Mouse (Mus musculus): ENCODE data around the gene Plekhj1. TPM values are rescaled to one million over a fixed set of nuclear protein-coding genes. Genes with fewer than 3 reads are reported as not detected.
"Not testable (repeated sequence)": the region's sequence is repeated elsewhere in the genome, so short reads cannot be mapped to it uniquely, and the experiment has no call there.

Plekhj1 gene
- polyA plus RNA-seq, 1 experiment from 2014 or later: 141 TPM

- Histone ChIP-seq H3K27me3 (ENCODE audit: control insufficient read depth, insufficient read depth, low read length) (no peaks in the 10 kb centered on the region), H3K27ac (replicated peaks; ENCODE audit: low read depth, low read length) (no peak overlapping the region), H3K9me3 (ENCODE audit: control insufficient read depth, low read length) (no peaks in the 10 kb centered on the region), H3K4me2 (ENCODE audit: low read depth, severe bottlenecking) (no peak overlapping the region), H3K36me3 (ENCODE audit: control insufficient read depth, insufficient read depth, low read length) (no peaks in the 10 kb centered on the region), H3K4me1 (ENCODE audit: control insufficient read depth, insufficient read depth, low read length) (peaks cover 2% of the 10 kb centered on the region), H3K4me3 (ENCODE audit: low read depth, low read length) (no peak overlapping the region), H3K9ac (ENCODE audit: low read length) (no peak overlapping the region)
- no peak for ATAC-seq (ENCODE audit: insufficient number of reproducible peaks, low FRiP score, low TSS enrichment, low read depth)
- 90% methylated on average over 5 of the region's 5 CpGs for WGBS
- DNase-seq (ENCODE audit: low spot score): no peak
These were observed 24.1 kb upstream of the Plekhj1 start for GRCm38 (mm10) chr10:80822528-80822927.

GRCm38 (mm10) chr10:80821991-80822390 is 23.6 kb upstream of the Plekhj1 start:
- Histone ChIP-seq H3K27ac (replicated peaks; ENCODE audit: low read depth, low read length) (no peak overlapping the region), H3K4me3 (ENCODE audit: low read depth, low read length) (no peak overlapping the region), H3K9me3 (ENCODE audit: control insufficient read depth, low read length) (no peaks in the 10 kb centered on the region), H3K4me2 (ENCODE audit: low read depth, severe bottlenecking) (no peak overlapping the region), H3K27me3 (ENCODE audit: control insufficient read depth, insufficient read depth, low read length) (no peaks in the 10 kb centered on the region), H3K9ac (ENCODE audit: low read length) (no peak overlapping the region), H3K36me3 (ENCODE audit: control insufficient read depth, insufficient read depth, low read length) (no peaks in the 10 kb centered on the region), H3K4me1 (ENCODE audit: control insufficient read depth, insufficient read depth, low read length) (no peaks in the 10 kb centered on the region)
- WGBS: 44% methylated on average over 2 of the region's 2 CpGs
- ATAC-seq (ENCODE audit: insufficient number of reproducible peaks, low FRiP score, low TSS enrichment, low read depth) (no peak), DNase-seq (ENCODE audit: low spot score) (no peak)

GRCm38 (mm10) chr10:80819406-80819805 is 21.0 kb upstream of the Plekhj1 start:
- Histone ChIP-seq H3K9ac (ENCODE audit: low read length) (no peak overlapping the region), H3K4me1 (ENCODE audit: control insufficient read depth, insufficient read depth, low read length) (no peaks in the 10 kb centered on the region), H3K4me3 (ENCODE audit: low read depth, low read length) (no peak overlapping the region), H3K27ac (replicated peaks; ENCODE audit: low read depth, low read length) (no peak overlapping the region), H3K9me3 (ENCODE audit: control insufficient read depth, low read length) (no peaks in the 10 kb centered on the region), H3K4me2 (ENCODE audit: low read depth, severe bottlenecking) (no peak overlapping the region), H3K36me3 (ENCODE audit: control insufficient read depth, insufficient read depth, low read length) (no peaks in the 10 kb centered on the region), H3K27me3 (ENCODE audit: control insufficient read depth, insufficient read depth, low read length) (no peaks in the 10 kb centered on the region)
- ATAC-seq (ENCODE audit: insufficient number of reproducible peaks, low FRiP score, low TSS enrichment, low read depth): no peak
- WGBS: 56% methylated on average over 3 of the region's 3 CpGs
- no peak for DNase-seq (ENCODE audit: low spot score)

GRCm38 (mm10) chr10:80818599-80819281 is 20.3 kb upstream of the Plekhj1 start:
- 59% methylated on average over 6 of the region's 6 CpGs for WGBS

GRCm38 (mm10) chr10:80817955-80818354 is 19.5 kb upstream of the Plekhj1 start:
- H3K27me3 ChIP-seq (ENCODE audit: control insufficient read depth, insufficient read depth, low read length); H3K4me2 ChIP-seq (ENCODE audit: low read depth, severe bottlenecking); H3K27ac ChIP-seq (replicated peaks; ENCODE audit: low read depth, low read length); H3K36me3 ChIP-seq (ENCODE audit: control insufficient read depth, insufficient read depth, low read length); H3K9me3 ChIP-seq (ENCODE audit: control insufficient read depth, low read length); H3K9ac ChIP-seq (ENCODE audit: low read length); DNase-seq (ENCODE audit: low spot score); H3K4me3 ChIP-seq (ENCODE audit: low read depth, low read length); ATAC-seq (ENCODE audit: insufficient number of reproducible peaks, low FRiP score, low TSS enrichment, low read depth); H3K4me1 ChIP-seq (ENCODE audit: control insufficient read depth, insufficient read depth, low read length): not testable (repeated sequence)
- 86% methylated on average over 7 of the region's 7 CpGs for WGBS

More at GRCm38 (mm10) chr10:80818599-80819281, 20.3 kb upstream of the Plekhj1 start:
- H3K27me3 ChIP-seq (ENCODE audit: control insufficient read depth, insufficient read depth, low read length): no peaks in the 10 kb centered on the region
- 0 out of 2 replicates have a peak overlapping the region, but pooled peaks have one; percentile 12 for H3K9ac ChIP-seq (ENCODE audit: low read length)
- no peak overlapping the region for H3K27ac ChIP-seq (replicated peaks; ENCODE audit: low read depth, low read length)
- ATAC-seq (ENCODE audit: insufficient number of reproducible peaks, low FRiP score, low TSS enrichment, low read depth) (no peak), DNase-seq (ENCODE audit: low spot score) (no peak)
- no peaks in the 10 kb centered on the region for H3K4me1 ChIP-seq (ENCODE audit: control insufficient read depth, insufficient read depth, low read length)
- no peaks in the 10 kb centered on the region for H3K36me3 ChIP-seq (ENCODE audit: control insufficient read depth, insufficient read depth, low read length)
- no peak overlapping the region for H3K4me3 ChIP-seq (ENCODE audit: low read depth, low read length)
- H3K9me3 ChIP-seq (ENCODE audit: control insufficient read depth, low read length): no peaks in the 10 kb centered on the region
- H3K4me2 ChIP-seq (ENCODE audit: low read depth, severe bottlenecking): no peak overlapping the region

GRCm38 (mm10) chr10:80817164-80817563 is 18.7 kb upstream of the Plekhj1 start:
- Histone ChIP-seq H3K27ac (replicated peaks; ENCODE audit: low read depth, low read length) (no peak overlapping the region), H3K4me2 (ENCODE audit: low read depth, severe bottlenecking) (no peak overlapping the region), H3K36me3 (ENCODE audit: control insufficient read depth, insufficient read depth, low read length) (no peaks in the 10 kb centered on the region), H3K9ac (ENCODE audit: low read length) (no peak overlapping the region), H3K9me3 (ENCODE audit: control insufficient read depth, low read length) (no peaks in the 10 kb centered on the region), H3K4me1 (ENCODE audit: control insufficient read depth, insufficient read depth, low read length) (no peaks in the 10 kb centered on the region), H3K4me3 (ENCODE audit: low read depth, low read length) (no peak overlapping the region), H3K27me3 (ENCODE audit: control insufficient read depth, insufficient read depth, low read length) (no peaks in the 10 kb centered on the region)
- DNase-seq (ENCODE audit: low spot score) (no peak), ATAC-seq (ENCODE audit: insufficient number of reproducible peaks, low FRiP score, low TSS enrichment, low read depth) (no peak)
- 65% methylated on average over 2 of the region's 2 CpGs for WGBS

- H3K4me3 ChIP-seq (ENCODE audit: low read depth, low read length); H3K9ac ChIP-seq (ENCODE audit: low read length); H3K9me3 ChIP-seq (ENCODE audit: control insufficient read depth, low read length); H3K36me3 ChIP-seq (ENCODE audit: control insufficient read depth, insufficient read depth, low read length); ATAC-seq (ENCODE audit: insufficient number of reproducible peaks, low FRiP score, low TSS enrichment, low read depth); H3K27me3 ChIP-seq (ENCODE audit: control insufficient read depth, insufficient read depth, low read length); H3K4me1 ChIP-seq (ENCODE audit: control insufficient read depth, insufficient read depth, low read length); H3K27ac ChIP-seq (replicated peaks; ENCODE audit: low read depth, low read length); H3K4me2 ChIP-seq (ENCODE audit: low read depth, severe bottlenecking); DNase-seq (ENCODE audit: low spot score): not testable (repeated sequence)
- WGBS: 75% methylated on average over 3 of the region's 3 CpGs
These were observed 17.9 kb upstream of the Plekhj1 start for GRCm38 (mm10) chr10:80816303-80816702.

GRCm38 (mm10) chr10:80814800-80815199 is 16.4 kb upstream of the Plekhj1 start:
- 66% methylated on average over 7 of the region's 7 CpGs for WGBS
- Histone ChIP-seq H3K9ac (ENCODE audit: low read length) (no peak overlapping the region), H3K27me3 (ENCODE audit: control insufficient read depth, insufficient read depth, low read length) (0 out of 2 replicates have a peak, but pooled peaks cover 2% of the 10 kb centered on the region), H3K4me3 (ENCODE audit: low read depth, low read length) (no peak overlapping the region), H3K9me3 (ENCODE audit: control insufficient read depth, low read length) (no peaks in the 10 kb centered on the region), H3K27ac (replicated peaks; ENCODE audit: low read depth, low read length) (no peak overlapping the region), H3K36me3 (ENCODE audit: control insufficient read depth, insufficient read depth, low read length) (no peaks in the 10 kb centered on the region), H3K4me2 (ENCODE audit: low read depth, severe bottlenecking) (no peak overlapping the region), H3K4me1 (ENCODE audit: control insufficient read depth, insufficient read depth, low read length) (peaks cover 2% of the 10 kb centered on the region; the same call in 1 of the 2 replicates)
- no peak for ATAC-seq (ENCODE audit: insufficient number of reproducible peaks, low FRiP score, low TSS enrichment, low read depth)
- no peak for DNase-seq (ENCODE audit: low spot score)

- no peaks in the 10 kb centered on the region for H3K9me3 ChIP-seq (ENCODE audit: control insufficient read depth, low read length)
- H3K9ac ChIP-seq (ENCODE audit: low read length): no peak within 1 kb of the TSS
- H3K27me3 ChIP-seq (ENCODE audit: control insufficient read depth, insufficient read depth, low read length): peaks cover 10% of the 10 kb centered on the region; the same call in 1 of the 2 replicates
- no peak within 1 kb of the TSS for H3K4me3 ChIP-seq (ENCODE audit: low read depth, low read length)
- 75% methylated on average over 4 of the region's 4 CpGs for whole genome bisulfite sequencing
- no peak for ATAC-seq (ENCODE audit: insufficient number of reproducible peaks, low FRiP score, low TSS enrichment, low read depth)
- no peak within 1 kb of the TSS for H3K27ac ChIP-seq (replicated peaks; ENCODE audit: low read depth, low read length)
- H3K36me3 ChIP-seq (ENCODE audit: control insufficient read depth, insufficient read depth, low read length): no peaks in the 10 kb centered on the region
- DNase-seq (ENCODE audit: low spot score): no peak
- H3K4me1 ChIP-seq (ENCODE audit: control insufficient read depth, insufficient read depth, low read length): peaks cover 8% of the 10 kb centered on the region
- no peak within 1 kb of the TSS for H3K4me2 ChIP-seq (ENCODE audit: low read depth, severe bottlenecking)
These were observed 14.9 kb upstream of the Plekhj1 start, which contains the start of gene Jsrp1 for GRCm38 (mm10) chr10:80813366-80813765. Gene Jsrp1 (minus strand): TSS chr10:80813498.
